Mouse (Mus musculus) right cerebral cortex, adult 2 months (tissue): ENCODE results near the gene Dnpep.

Experiments used
- DNase-seq, 2 experiments: peaks; one replicate each; pipeline ENCODE4 v3.0.0; 2021 to 2022; ENCODE audit warnings: low spot score in 2 of 2

Dnpep gene

DNA sequence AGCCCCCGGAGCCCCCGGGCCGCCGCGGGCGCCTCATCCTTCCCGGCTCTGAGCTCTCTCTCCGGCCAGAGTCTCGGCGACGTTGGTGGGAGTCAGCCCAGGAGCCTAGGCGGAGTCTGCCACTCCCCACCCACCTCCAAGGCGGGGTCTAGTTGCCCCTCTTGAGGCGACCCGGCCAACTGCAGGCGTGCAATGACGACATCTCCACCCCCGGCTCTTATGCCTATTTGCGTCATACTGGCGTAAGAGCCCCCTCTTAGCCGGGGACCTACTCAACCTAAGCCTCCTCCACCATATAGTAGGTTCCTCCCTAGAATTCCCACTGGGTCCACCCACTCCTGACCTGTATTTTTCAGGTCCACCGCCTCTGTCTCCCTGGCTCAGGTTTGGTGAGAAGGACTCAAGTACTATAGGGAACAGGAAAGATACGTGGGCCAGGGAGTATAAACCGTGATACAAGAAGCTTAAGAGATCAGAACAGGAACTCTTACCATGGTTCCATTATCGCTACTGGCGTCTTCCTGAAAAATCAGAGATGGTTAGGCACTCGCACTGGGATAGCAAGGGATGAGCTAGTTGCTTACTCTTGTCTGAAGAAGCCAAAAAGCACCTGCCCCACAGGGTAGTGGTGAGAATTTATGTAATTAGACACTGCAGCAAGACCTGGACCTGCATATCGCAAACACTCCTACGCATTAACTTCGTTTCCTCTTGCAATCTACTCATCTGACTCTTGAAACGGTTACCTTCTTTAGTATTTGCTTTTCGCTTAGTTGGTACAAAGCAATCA, 53.5 kb downstream of the Dnpep start, which contains the start of gene Ptprn:
TSS of gene Ptprn (minus strand) at position 412 of the 790 bp plus-strand sequence.
- DNase-seq = peak; percentile 85 to 88

- DNase-seq = peak; percentile 70 to 72
These were observed 54.5 kb downstream of the Dnpep start for GRCm38 (mm10) chr1:75262969-75263951.

- no peak for DNase-seq
These were observed 56.5 kb downstream of the Dnpep start for GRCm38 (mm10) chr1:75261278-75261677.
